Mouse (Mus musculus) lung, embryonic 14.5 days (tissue): Measurements from ENCODE around the gene Olfr576. TPM values are rescaled to one million over a fixed set of nuclear protein-coding genes. Genes with fewer than 3 reads are reported as not detected.

ENCODE experiments used
- ATAC-seq: fragments of 200-750 bp; cut with Nextera tagmentation; 2 replicates; pipeline ENCODE4 v1.8.0; 2017; ENCODE audit warnings: mild to moderate bottlenecking, moderate TSS enrichment, moderate library complexity; ENCODE audit not compliant: insufficient read depth
- DNase-seq: peaks from one replicate; pipeline ENCODE4 v3.0.0-alpha.2; 2015
- H3K27ac ChIP-seq: fragments of 300-500 bp; sonication (generic); 2 replicates; pipeline ENCODE4 v1.5.1; 2014; ENCODE audit warnings: low read depth, mild to moderate bottlenecking, moderate library complexity
- H3K27me3 ChIP-seq: fragments of 300-500 bp; sonication (generic); 2 replicates; pipeline ENCODE4 v1.6.1; 2014; ENCODE audit warnings: low read length, control low read depth; ENCODE audit not compliant: insufficient read depth
- H3K36me3 ChIP-seq: fragments of 300-500 bp; sonication (generic); 2 replicates; pipeline ENCODE4 v1.6.1; 2014; ENCODE audit warnings: control low read depth; ENCODE audit not compliant: insufficient read depth
- H3K4me1 ChIP-seq: fragments of 300-500 bp; sonication (generic); 2 replicates; pipeline ENCODE4 v1.6.1; 2014; ENCODE audit warnings: antibody characterized with exemption, control low read depth; ENCODE audit not compliant: insufficient read depth
- H3K4me2 ChIP-seq: fragments of 300-500 bp; sonication (generic); 2 replicates; pipeline ENCODE4 v1.6.1; 2014; ENCODE audit warnings: mild to moderate bottlenecking
- H3K4me3 ChIP-seq: fragments of 300-500 bp; sonication (generic); 2 replicates; pipeline ENCODE4 v1.5.1; 2014; ENCODE audit warnings: low read depth, low read length
- H3K9ac ChIP-seq: fragments of 300-500 bp; sonication (generic); 2 replicates; pipeline ENCODE4 v1.6.1; 2014
- H3K9me3 ChIP-seq: fragments of 300-500 bp; sonication (generic); 2 replicates; pipeline ENCODE4 v1.6.1; 2016; ENCODE audit warnings: low read depth, low read length, control low read depth
- CTCF ChIP-seq: IDR thresholded peaks from 2 replicates; pipeline ENCODE4 v1.5.1; 2016; ENCODE audit warnings: antibody characterized with exemption, low read depth
- WGBS: fragments of 180-500 bp; shearing (Covaris S2); extraction: QIAGEN DNeasy Blood & Tissue Kit; methylation state at CpG from one replicate; pipeline ENCODE4 v1.1.7; 2014; 5-methylcytosine and 5-hydroxymethylcytosine counted together
- polyA plus RNA-seq: library from polyadenylated mRNA; unstranded; fragments of >200 nt; fragmentation: Nextera tagmentation; extraction: Ambion mirVana; gene quantifications from 2 replicates; pipeline ENCODE4 v1.2.1, GENCODE M21; 2014

Gene Olfr576
- polyA plus RNA-seq, 1 experiment from 2014 or later = not detected

- no peak for DNase-seq
- Histone ChIP-seq H3K9ac (no peak within 1 kb of the TSS), H3K4me1 (no peaks in the 10 kb centered on the region), H3K4me3 (no peak within 1 kb of the TSS), H3K4me2 (no peak within 1 kb of the TSS), H3K9me3 (no peaks in the 10 kb centered on the region), H3K36me3 (no peaks in the 10 kb centered on the region), H3K27ac (no peak within 1 kb of the TSS), H3K27me3 (no peaks in the 10 kb centered on the region)
- TF ChIP-seq CTCF = no peak
- ATAC-seq = no peak
- 78% methylated on average over 2 of the region's 2 CpGs for WGBS
Measured at GRCm38 (mm10) chr7:102942475-102942874, 20.0 kb upstream of the Olfr576 start, which contains the start of gene Olfr573-ps1. Olfr573-ps1 (minus strand) TSS chr7:102942575.

GRCm38 (mm10) chr7:102943417-102943816 lies 19.0 kb upstream of the Olfr576 start:
- no peaks in the 10 kb centered on the region for H3K27me3 ChIP-seq
- H3K4me1 ChIP-seq = no peaks in the 10 kb centered on the region
- no peaks in the 10 kb centered on the region for H3K9me3 ChIP-seq
- H3K9ac ChIP-seq = no peak overlapping the region
- DNase-seq (no peak), ATAC-seq (no peak)
- H3K27ac ChIP-seq = no peak overlapping the region
- no peaks in the 10 kb centered on the region for H3K36me3 ChIP-seq
- WGBS = 83% methylated on average over 1 of the region's 1 CpGs
- H3K4me3 ChIP-seq = no peak overlapping the region
- TF ChIP-seq CTCF = no peak
- no peak overlapping the region for H3K4me2 ChIP-seq

- WGBS = 88% methylated on average over 1 of the region's 1 CpGs
- Histone ChIP-seq H3K4me2 (no peak within 1 kb of the TSS), H3K27ac (no peak within 1 kb of the TSS), H3K9ac (no peak within 1 kb of the TSS), H3K27me3 (no peaks in the 10 kb centered on the region), H3K36me3 (no peaks in the 10 kb centered on the region), H3K4me3 (no peak within 1 kb of the TSS), H3K4me1 (no peaks in the 10 kb centered on the region), H3K9me3 (no peaks in the 10 kb centered on the region)
- ATAC-seq (no peak), DNase-seq (no peak)
- no peak for TF ChIP-seq CTCF
Measured at GRCm38 (mm10) chr7:102948167-102948566, 14.3 kb upstream of the Olfr576 start, which contains the start of gene Olfr574. Olfr574 (plus strand) TSS chr7:102948467.

GRCm38 (mm10) chr7:102950732-102951131 lies 11.7 kb upstream of the Olfr576 start:
- Histone ChIP-seq H3K4me2 (no peak overlapping the region), H3K9ac (no peak overlapping the region), H3K27me3 (no peaks in the 10 kb centered on the region), H3K4me1 (no peaks in the 10 kb centered on the region), H3K27ac (no peak overlapping the region), H3K9me3 (no peaks in the 10 kb centered on the region), H3K36me3 (no peaks in the 10 kb centered on the region), H3K4me3 (no peak overlapping the region)
- no peak for TF ChIP-seq CTCF
- DNase-seq (no peak), ATAC-seq (no peak)
- WGBS = 39% methylated on average over 1 of the region's 1 CpGs

GRCm38 (mm10) chr7:102958137-102958536 lies 4.3 kb upstream of the Olfr576 start:
- H3K9ac ChIP-seq = no peak overlapping the region
- ATAC-seq (no peak), DNase-seq (no peak)
- no peak overlapping the region for H3K27ac ChIP-seq
- no peaks in the 10 kb centered on the region for H3K9me3 ChIP-seq
- TF ChIP-seq CTCF = no peak
- H3K4me1 ChIP-seq = no peaks in the 10 kb centered on the region
- no peaks in the 10 kb centered on the region for H3K36me3 ChIP-seq
- no peak overlapping the region for H3K4me3 ChIP-seq
- H3K27me3 ChIP-seq = no peaks in the 10 kb centered on the region
- 49% methylated on average over 3 of the region's 3 CpGs for WGBS
- H3K4me2 ChIP-seq = no peak overlapping the region

- TF ChIP-seq CTCF = no peak
- DNase-seq (no peak), ATAC-seq (no peak)
- H3K9me3 ChIP-seq = no peaks in the 10 kb centered on the region
- H3K36me3 ChIP-seq = no peaks in the 10 kb centered on the region
- H3K9ac ChIP-seq = no peak within 1 kb of the TSS
- 14% methylated on average over 1 of the region's 1 CpGs for WGBS
- no peak within 1 kb of the TSS for H3K4me2 ChIP-seq
- H3K4me3 ChIP-seq = no peak within 1 kb of the TSS
- H3K27ac ChIP-seq = no peak within 1 kb of the TSS
- H3K27me3 ChIP-seq = no peaks in the 10 kb centered on the region
- H3K4me1 ChIP-seq = no peaks in the 10 kb centered on the region
Measured at GRCm38 (mm10) chr7:102958593-102958992, 3.9 kb upstream of the Olfr576 start, which contains the start of gene Olfr575. Olfr575 (minus strand) TSS chr7:102958775.

GRCm38 (mm10) chr7:102974399-102974798 lies 11.9 kb downstream of the Olfr576 start:
- Histone ChIP-seq H3K27me3 (no peaks in the 10 kb centered on the region), H3K4me2 (no peak overlapping the region), H3K4me1 (no peaks in the 10 kb centered on the region), H3K9ac (no peak overlapping the region), H3K36me3 (no peaks in the 10 kb centered on the region), H3K9me3 (no peaks in the 10 kb centered on the region), H3K27ac (no peak overlapping the region), H3K4me3 (no peak overlapping the region)
- no peak for TF ChIP-seq CTCF
- WGBS = 46% methylated on average over 1 of the region's 1 CpGs
- ATAC-seq (no peak), DNase-seq (no peak)

- Histone ChIP-seq H3K4me3 (no peak within 1 kb of the TSS), H3K27ac (no peak within 1 kb of the TSS), H3K9me3 (no peaks in the 10 kb centered on the region), H3K4me1 (no peaks in the 10 kb centered on the region), H3K36me3 (no peaks in the 10 kb centered on the region), H3K9ac (no peak within 1 kb of the TSS), H3K27me3 (no peaks in the 10 kb centered on the region), H3K4me2 (no peak within 1 kb of the TSS)
- DNase-seq (no peak), ATAC-seq (no peak)
- 82% methylated on average over 2 of the region's 2 CpGs for WGBS
- TF ChIP-seq CTCF = no peak
Measured at GRCm38 (mm10) chr7:102975843-102976242, 13.4 kb downstream of the Olfr576 start, which contains the start of gene Olfr577. Olfr577 (minus strand) TSS chr7:102975943.
